Mouse (Mus musculus) inflammation-experienced regulatory T-cells, adult 6 months (primary cell): ENCODE measurements around the gene Caln1. TPM values are rescaled to one million over a fixed set of nuclear protein-coding genes. Genes with fewer than 3 reads are reported as not detected.

Experiments
- ATAC-seq: one replicate; pipeline ENCODE4 v1.8.0; 2017
- polyA plus RNA-seq, 3 experiments: library from polyadenylated mRNA; unstranded; fragments of 100-300 nt; shearing (Covaris generic); gene quantifications; one replicate each; pipeline ENCODE4 v1.2.1; 2017

The Caln1 gene
- not detected for polyA plus RNA-seq

- ATAC-seq: no peak
Measured at GRCm38 (mm10) chr5:130369237-130369636, at the start of gene Caln1. Gene Caln1 (plus strand): TSS chr5:130369455.

- ATAC-seq: no peak
Measured at GRCm38 (mm10) chr5:130319783-130320182, 49.5 kb upstream of the Caln1 start.

- ATAC-seq: no peak
Measured at GRCm38 (mm10) chr5:130320485-130320884, 48.8 kb upstream of the Caln1 start.

GRCm38 (mm10) chr5:130325486-130325885, 43.8 kb upstream of the Caln1 start:
- ATAC-seq: no peak

GRCm38 (mm10) chr5:130327615-130328263, 41.5 kb upstream of the Caln1 start:
- no peak for ATAC-seq

GRCm38 (mm10) chr5:130328366-130328765, 40.9 kb upstream of the Caln1 start:
- no peak for ATAC-seq

- ATAC-seq: no peak
Measured at GRCm38 (mm10) chr5:130329889-130330288, 39.4 kb upstream of the Caln1 start.

GRCm38 (mm10) chr5:130330801-130331200, 38.5 kb upstream of the Caln1 start:
- no peak for ATAC-seq

- no peak for ATAC-seq
Measured at GRCm38 (mm10) chr5:130331206-130331605, 38.0 kb upstream of the Caln1 start.

- ATAC-seq: no peak
Measured at GRCm38 (mm10) chr5:130333566-130333965, 35.7 kb upstream of the Caln1 start.

GRCm38 (mm10) chr5:130333971-130334370, 35.3 kb upstream of the Caln1 start:
- ATAC-seq: no peak

GRCm38 (mm10) chr5:130335462-130335861, 33.8 kb upstream of the Caln1 start:
- ATAC-seq: no peak

- ATAC-seq: no peak
Measured at GRCm38 (mm10) chr5:130340656-130341055, 28.6 kb upstream of the Caln1 start.

GRCm38 (mm10) chr5:130344999-130345398, 24.3 kb upstream of the Caln1 start:
- ATAC-seq: no peak

GRCm38 (mm10) chr5:130345871-130346270, 23.4 kb upstream of the Caln1 start:
- no peak for ATAC-seq

GRCm38 (mm10) chr5:130355223-130355622, 14.0 kb upstream of the Caln1 start:
- ATAC-seq: no peak

GRCm38 (mm10) chr5:130363111-130363510, 6.1 kb upstream of the Caln1 start:
- no peak for ATAC-seq

GRCm38 (mm10) chr5:130363773-130364172, 5.5 kb upstream of the Caln1 start:
- ATAC-seq: no peak

- no peak for ATAC-seq
Measured at GRCm38 (mm10) chr5:130368236-130368635, 1.0 kb upstream of the Caln1 start.

- ATAC-seq: no peak
Measured at GRCm38 (mm10) chr5:130375411-130375810, 6.2 kb downstream of the Caln1 start.

GRCm38 (mm10) chr5:130384222-130384912, 15.1 kb downstream of the Caln1 start, which contains the start of gene A330070K13Rik:
Gene A330070K13Rik (minus strand): TSS chr5:130384631.
- ATAC-seq: no peak

GRCm38 (mm10) chr5:130386418-130386817, 17.2 kb downstream of the Caln1 start:
- no peak for ATAC-seq

GRCm38 (mm10) chr5:130393618-130394355, 24.5 kb downstream of the Caln1 start:
- ATAC-seq: no peak

GRCm38 (mm10) chr5:130394386-130394785, 25.1 kb downstream of the Caln1 start:
- ATAC-seq: no peak
